In genomic region chr12:76618175-76618574, GRCm38 (mm10) we compare ENCODE assay signal across 16 mouse cellular contexts.
"Had no signal": no experiment of that assay in that cellular context is flagged by ENCODE, and none has a peak within 500 bp of the region (broad histone marks: within the 10 kb centered on the region; RNA-seq: fewer than 3 reads in every experiment).

No protein-coding gene starts in this region.

- H3K9me3 ChIP-seq: limb, embryonic 15.5 days; liver, embryonic 12.5 days had no signal

- H3K36me3 ChIP-seq: limb, embryonic 15.5 days had no signal

- H3K4me2 ChIP-seq: limb, embryonic 15.5 days; liver, embryonic 12.5 days; lung, embryonic 14.5 days; midbrain, embryonic 11.5 days had no signal

- ATAC-seq: liver, embryonic 12.5 days; midbrain, embryonic 16.5 days had no signal

- H3K4me3 ChIP-seq: limb, embryonic 15.5 days; liver, embryonic 12.5 days had no signal

- H3K27me3 ChIP-seq: limb, embryonic 15.5 days; liver, embryonic 12.5 days had no signal

- H3K27ac ChIP-seq: limb, embryonic 15.5 days; liver, embryonic 12.5 days had no signal

- H3K9ac ChIP-seq: limb, embryonic 15.5 days; liver, embryonic 12.5 days; lung, embryonic 14.5 days had no signal

- DNase-seq: kidney, adult 8-10 months; kidney, postnatal 25 days; layer of hippocampus, adult 9-11 months; layer of hippocampus, postnatal 36 days; lung, embryonic 14.5 days; lung, postnatal 10 days; lung, postnatal 4 days; retina, postnatal 1 day; right cerebral cortex, postnatal 4 days; spleen, adult 18-20 months; thymus, adult 2 months; thymus, postnatal 25 days had no signal
